Mouse (Mus musculus): ENCODE data around the gene Borcs5.

Borcs5 gene

DNA sequence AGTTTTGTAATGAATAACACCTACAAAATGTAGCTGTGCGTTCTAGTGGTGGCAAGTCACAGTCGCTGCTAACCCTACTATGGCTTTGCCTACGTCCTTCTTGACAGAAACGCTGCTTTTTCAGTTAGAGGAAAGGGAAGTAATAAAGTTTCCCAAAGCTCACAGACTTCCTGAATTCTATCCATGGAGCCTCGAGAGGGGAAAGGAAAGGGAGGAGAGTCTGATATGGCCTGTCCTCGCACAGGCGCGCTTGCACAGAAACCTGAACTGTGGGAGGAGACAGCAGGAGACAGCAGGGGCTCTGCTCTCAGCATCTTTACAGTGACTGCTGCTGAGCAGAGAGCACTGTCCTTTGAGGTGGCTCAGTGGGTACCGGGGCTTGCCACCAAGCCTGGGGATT, 8.9 kb upstream of the Borcs5 start:
- DNase-seq = no peak

DNA sequence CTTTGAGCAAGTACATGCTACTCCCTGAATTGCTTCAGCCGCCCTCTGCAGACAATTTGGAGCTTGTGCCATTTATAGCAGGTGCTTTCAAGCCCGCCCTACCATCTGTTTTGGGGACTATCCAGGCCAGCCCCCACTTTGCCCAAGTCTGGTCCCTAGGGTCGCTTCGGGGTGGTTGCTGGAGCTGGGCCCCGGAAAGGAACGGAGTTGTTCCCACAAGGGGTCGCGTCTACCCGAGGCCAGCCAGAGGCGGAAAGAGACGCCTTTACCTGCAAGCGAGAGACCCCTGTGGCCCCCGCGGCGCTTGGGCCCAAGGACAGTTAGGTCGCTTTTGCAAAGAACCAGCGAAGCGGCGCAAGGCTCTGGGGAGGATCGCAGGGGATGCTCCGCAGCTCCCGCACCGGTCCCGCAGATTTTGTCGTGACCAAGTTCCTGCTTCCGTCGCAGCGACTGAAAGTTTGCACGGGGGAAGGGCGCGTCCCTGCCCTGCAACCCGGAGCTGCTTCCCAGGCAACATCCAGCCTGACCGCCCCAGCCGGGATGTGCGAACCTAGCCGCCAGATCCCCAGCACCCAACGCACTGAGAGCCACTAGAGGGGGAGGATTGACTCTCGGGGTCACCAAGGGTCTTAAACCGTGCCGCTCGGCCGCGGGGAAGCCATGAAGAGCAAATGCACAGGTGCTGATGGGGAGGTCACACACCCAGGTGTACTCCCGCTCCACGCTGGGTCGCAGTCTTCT, 7.2 kb upstream of the Borcs5 start, which contains the start of gene Mansc1:
Gene Mansc1, minus strand, starts transcription at position 542 of the 741 bp plus-strand sequence.
- peak; percentile 60 for DNase-seq

DNA sequence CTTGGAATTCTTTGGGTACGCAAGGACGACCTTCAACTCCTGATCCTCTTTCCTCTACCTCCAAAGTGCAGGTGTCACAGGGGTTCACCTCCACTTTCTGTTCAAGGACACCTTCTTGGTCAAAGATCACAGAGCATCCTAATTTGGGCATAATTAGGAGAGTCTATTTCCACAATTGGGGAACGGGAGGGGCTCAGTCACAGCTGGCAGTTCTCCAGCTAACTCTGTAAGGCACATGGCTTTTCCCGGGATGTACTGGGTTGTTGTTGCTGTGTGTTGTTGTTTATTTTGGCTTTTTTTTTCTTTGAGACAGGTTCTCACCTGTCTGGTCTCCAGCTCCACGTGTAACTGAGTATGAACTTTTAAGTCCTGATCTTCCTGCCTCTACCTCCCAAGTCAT, 6.6 kb upstream of the Borcs5 start:
- no peak for DNase-seq

DNA sequence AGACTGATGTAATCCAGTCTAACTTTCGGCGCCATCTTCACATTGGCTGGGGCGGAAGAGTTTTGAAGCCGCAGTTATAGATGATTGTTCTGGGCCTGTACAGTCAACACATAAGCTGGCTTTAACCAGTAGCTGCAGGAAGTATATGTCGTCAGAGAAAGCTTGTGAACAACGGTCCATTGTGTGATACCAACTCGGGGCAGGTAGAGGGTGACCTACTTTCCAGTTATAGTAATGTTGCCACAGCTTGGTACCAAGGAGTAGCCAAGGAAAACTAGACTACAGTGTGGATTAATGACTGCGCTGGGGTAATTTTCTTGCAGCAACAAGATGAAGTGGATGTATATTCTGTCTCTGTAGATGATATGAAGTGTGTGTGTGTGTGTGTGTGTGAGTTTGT, 5.8 kb upstream of the Borcs5 start:
- DNase-seq = no peak

DNA sequence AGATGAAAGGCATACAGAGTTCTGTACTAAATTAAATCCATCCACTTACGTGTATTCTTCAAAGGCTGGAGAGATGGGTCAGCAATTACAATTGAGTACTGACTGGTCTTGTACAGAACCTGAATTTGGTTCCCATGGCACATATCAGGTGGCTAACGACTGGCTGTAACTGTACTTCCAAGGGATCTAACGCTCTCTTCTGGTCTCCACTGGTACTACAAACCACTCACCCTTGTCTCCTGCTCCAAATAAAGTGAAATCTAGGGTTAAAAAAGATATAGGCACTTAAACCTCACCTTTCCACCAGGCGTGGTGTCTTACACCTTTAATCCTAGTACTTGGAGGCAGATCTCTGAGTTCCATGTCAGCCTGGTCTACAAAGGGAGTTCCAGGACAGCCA, 2.8 kb upstream of the Borcs5 start:
- DNase-seq = no peak

DNA sequence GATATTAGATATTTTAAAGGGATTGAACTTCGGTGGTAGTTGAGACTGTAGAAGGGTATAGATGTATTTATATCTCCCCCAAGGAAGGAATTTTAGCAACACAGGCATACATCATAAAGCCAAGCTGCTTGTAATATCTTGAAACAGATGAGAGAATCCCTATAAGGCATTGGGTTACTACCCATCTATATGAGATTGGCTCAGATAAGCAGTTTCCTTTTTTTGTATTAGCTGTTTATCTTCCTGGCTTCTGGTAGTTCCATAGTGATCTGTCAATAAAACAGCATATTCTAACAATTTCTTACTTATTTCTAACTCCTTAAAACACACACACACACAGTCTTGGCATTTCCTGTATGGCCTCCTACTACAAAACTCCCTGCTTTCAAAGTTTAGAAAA, 590 bp downstream of the Borcs5 start:
- DNase-seq = no peak

DNA sequence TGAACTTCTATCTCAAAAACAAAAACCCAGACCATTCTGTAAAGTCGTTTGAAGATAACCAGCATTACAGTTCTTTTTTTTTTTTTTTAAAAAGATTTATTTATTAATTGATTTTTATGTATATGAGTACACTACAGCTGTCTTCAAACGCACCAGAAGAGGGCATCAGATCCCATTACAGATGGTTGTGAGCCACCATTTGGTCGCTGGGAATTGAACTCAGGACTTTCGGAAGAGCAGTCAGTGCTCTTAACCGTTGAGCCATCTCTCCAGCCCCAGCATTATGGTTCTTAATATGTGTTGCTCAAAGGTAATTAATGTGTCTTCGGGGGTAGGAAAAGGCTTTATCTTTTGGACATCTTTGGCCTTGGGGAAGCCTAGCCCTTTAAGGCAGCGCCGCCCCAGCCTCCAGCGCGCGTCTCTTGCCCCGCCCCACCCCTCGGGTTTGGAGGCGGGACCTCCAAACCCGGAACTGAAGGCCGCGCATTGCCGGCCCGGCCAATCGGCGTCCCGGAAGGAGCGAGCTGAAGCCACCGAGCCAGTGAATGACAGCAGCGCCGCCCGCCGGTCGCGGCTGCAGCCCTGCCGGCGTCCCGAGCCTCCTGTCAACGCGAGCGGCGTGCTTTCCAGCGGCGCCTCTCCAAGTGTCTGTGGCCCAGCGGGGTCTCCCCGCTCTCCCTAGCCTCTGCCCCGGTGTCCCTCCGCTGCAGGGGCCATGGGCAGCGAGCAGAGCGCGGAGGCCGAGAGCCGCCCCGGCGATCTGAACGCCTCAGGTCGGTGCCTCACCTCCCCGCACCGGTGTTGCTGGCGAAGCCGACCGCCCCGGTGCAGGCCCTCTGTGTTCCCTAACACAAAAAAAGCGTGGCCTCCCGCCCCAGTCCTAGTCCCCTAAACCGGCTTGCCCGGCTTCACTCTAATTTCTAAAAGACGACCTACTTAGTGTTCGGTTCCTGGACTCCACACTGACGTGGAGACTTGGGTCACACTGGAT, 1.5 kb downstream of the Borcs5 start:
- peak; percentile 94 for DNase-seq

DNA sequence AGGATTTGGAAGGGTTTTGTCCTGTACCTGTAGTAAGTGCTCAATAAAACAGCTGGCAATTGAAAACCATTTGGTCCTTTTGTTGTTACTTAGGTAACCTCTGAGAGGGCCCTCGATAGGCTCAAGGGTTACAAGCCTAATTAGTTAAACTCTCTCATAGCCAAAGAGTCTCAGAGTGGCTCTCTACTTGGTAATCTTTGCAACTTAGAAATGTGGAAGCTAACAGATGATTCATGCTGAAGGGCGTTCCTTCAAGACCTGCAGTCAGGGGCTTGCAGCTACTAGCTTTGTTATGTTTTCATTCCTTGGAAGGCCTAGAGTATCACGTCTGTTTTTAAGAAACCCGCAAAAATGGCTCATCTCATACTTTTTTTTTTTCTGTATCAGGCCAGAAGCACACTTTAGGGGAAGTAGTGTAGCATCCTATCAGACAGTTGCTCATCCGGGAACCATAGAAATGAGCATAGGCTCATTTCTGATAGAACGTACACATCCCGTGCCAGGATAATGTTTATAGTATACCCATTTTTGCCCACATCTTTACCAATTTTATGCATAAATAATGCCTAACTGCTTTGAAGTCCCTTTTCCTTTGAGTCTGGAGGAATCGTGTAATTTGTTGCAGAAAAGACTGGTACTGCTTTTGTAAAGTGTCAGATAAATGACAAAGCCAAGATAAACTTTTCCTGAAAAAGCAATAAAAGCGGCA, 2.6 kb downstream of the Borcs5 start:
- no peak for DNase-seq

DNA sequence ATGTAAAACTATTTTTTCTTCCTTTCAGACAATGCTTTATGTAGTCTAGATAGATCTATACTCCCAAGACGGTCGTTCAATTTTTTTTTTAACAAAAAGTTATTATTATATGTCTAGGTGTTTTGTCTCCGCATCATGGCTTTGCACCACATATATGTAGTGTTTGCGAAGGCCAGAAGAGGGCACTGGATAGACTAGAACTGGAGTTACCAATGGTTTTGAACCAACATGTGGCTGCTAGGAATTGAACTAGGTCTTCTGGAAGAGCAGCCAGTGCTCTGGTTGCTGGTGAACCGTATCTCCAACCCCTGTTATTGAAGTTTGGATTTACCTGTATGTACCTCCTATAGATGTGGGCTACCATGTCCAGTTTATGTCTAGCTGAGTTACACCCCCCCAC, 4.0 kb downstream of the Borcs5 start:
- no peak for DNase-seq

DNA sequence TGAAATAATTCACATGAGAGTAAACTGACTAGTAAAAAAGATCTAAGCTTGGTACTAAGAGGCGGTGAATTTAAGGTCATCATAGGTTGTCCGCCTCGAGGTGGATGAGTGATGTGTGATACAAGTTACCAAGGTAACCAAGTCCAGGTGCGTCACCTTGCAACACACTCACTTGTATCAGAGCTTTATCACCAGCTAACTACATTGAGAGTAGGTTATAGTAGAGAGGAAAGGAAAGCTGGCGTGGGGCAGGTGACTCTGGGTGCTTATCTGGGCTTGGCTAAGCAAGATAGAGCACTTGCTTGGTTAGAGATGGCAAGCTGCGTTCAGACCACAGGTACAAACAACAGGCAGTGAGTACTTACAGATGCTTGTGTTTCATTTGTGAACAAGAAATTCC, 7.5 kb downstream of the Borcs5 start:
- no peak for DNase-seq

DNA sequence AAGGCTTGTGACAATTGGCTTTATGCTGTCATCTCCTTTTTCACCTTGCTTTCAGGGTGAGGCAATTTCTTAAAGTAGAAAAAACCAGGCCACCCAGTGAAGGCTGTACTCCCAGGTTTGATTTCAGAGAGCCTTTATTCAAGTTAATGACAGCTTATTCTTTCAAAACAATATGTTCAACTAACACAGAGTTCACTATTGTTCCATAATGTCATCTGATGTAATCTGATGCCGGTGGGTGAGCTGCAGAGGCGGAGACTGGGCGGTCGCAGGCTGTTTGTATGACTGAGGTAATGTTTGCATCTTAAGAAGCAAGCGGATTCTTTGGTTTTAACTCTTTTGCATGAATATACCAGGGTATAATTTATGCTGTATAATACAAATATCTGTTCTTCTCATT, 8.3 kb downstream of the Borcs5 start:
- no peak for DNase-seq

DNA sequence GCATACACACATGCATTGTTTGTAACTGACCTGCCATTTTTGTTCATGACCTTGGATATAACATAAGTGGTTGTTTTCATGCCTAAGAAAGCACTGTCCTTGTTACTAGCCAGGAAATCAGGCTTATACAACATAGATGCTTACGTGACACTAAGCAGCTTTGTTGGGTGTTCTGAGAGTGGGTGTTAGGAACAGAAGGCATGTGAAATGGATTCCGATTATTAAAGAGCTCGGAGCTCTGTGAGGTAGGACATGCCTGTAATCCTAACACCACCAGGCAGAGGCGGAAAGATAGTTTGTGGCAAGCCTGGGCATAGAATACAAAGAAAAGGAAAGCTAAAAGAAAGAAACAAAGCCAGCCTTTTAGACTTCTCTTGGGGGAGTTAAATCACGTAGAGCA, 9.0 kb downstream of the Borcs5 start:
- DNase-seq = no peak

DNA sequence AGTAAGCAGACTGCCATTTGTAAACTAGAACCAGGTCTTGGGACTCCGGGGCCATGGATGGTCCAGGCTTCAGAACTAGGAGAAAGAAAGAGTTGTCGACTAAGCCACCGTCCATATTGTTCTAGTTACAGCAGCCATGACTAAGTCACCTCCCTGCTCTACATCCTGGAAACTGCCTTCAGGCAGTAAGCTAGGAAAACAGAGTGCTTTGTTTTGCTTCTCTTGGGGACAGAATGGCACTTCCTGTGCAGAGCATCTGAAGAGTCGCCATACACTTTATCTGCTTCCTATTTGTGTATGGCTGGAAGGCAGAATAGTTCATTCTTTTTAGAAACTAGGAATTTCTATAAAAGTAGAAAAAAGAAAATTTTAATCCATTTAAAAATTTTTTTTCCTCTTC, 17.2 kb downstream of the Borcs5 start:
- DNase-seq = no peak

DNA sequence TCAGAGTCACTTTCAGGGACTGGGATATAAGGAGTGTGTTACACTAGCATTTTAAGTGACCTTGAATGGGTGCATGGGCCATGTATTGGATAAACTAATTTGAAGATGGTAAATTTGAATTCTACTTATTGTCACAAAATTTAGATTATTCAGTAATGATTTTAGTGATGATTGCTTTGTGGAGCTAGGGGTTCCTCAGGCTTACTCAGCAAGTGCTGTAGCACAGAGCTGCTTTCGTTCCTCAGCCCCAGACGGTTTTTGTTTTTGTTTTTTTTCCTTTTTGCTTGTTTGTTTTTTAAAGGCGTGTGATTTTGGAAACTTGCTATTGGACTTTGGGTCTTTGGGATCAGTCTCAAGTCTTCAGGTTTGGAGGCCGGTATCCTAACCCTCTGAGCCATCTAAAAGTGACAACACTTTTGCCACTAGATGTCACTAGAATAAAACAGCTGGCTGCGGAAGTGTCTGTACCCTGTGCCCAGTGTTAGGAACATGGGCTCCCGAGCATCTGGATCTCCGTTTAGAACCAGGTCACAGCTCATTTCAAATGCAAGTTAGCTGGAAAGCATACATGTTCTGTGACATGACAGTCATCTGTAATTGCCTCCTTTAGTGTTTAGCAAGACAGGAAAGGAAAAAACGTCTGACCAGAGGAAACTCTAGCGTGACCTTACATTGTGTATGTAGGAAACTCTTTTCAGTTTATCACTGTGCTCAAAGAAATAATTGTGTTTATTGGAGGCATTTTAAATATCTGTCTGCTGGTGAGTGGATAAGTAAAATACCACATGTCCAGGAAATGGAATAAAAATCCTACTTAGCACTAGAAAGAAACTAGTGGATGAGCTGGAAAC, 20.0 kb downstream of the Borcs5 start:
- peak; percentile 67 for DNase-seq

DNA sequence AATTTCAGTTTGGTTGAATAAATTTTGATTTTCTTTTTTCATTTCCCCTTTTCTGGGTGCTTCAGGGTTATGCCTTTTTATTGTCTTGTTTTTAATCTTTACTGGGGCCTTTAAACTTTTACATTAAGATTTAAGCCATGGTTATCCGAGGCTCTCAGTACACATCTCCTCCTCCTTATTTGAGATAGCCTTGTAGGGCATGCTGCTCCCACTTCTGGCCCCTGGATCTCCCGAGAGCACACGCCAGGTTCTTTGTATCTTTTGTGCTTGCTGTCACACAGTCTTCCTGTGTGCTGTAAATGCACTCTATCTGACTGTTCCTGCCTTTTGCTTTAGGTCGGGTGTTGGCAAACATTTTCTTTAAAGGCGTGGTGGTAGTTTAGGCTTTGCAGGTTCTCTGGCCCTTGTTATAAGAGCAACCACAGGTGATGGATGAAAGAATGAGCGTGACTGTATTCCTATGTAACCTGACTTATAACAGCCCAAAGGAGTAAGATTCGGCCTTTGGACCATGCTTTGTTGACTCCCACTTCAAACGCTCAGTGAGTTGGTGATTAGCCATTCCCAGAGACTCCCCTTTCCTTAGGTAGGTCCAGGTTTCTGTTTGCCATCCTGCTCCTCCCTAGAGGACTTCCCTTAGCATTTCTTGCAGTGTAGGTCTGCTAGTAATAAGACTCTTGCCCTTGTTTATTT, 21.6 kb downstream of the Borcs5 start:
- no peak for DNase-seq

DNA sequence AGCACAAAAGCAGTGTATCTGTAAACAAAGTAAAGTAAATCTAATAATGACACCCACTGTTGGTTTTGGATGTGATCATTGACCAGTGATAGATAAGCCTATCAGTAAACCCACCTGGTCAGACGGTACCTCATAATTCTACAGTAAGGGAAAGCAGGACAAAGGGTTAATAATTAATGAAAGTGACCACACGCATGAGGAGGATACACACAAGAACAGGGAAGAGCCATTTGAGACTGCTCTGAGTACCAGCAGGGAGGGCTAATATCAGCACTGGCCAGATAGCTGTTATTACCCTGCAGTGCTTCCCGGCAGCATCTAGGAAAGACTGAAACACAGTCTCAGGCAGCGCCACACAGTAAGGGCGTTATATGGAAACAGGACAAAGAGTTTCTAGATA, 25.3 kb downstream of the Borcs5 start:
- no peak for DNase-seq

DNA sequence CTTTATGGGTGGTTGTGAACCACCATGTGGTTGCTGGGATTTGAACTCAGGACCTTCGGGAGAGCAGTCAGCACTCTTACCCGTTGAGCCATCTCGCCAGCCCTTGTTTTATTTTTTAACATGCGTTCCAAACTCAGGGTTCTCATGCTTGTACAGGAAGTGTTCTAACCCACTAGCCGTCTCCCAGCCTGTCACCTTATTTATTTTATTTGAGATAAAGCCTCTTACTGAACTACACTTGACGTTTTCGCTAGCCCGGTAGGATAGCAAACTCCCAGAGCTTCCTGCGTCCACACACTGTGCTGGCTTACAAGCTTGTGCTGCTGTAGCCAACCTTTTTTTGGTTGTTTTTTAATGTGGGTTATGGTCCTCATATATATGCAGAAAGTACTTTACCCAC, 26.5 kb downstream of the Borcs5 start:
- no peak for DNase-seq

DNA sequence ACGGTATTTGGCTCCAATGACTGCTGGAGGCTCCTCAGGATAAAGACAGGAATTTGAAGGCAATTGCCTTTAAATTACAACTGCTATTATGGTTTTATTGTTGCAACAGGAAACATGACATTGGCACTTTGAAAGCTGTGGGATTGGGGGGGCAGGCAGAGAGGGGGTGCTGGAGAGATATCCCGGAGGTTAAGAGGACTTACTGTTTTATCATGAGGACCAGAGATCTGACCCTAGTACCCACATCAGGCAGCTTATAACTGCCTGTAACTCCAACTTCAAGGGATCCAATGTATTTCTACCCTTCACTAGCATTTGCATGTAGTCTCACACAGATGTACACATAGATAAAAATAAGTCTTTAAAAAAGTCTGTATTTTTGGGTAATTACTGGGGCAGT, 29.2 kb downstream of the Borcs5 start:
- DNase-seq = no peak

DNA sequence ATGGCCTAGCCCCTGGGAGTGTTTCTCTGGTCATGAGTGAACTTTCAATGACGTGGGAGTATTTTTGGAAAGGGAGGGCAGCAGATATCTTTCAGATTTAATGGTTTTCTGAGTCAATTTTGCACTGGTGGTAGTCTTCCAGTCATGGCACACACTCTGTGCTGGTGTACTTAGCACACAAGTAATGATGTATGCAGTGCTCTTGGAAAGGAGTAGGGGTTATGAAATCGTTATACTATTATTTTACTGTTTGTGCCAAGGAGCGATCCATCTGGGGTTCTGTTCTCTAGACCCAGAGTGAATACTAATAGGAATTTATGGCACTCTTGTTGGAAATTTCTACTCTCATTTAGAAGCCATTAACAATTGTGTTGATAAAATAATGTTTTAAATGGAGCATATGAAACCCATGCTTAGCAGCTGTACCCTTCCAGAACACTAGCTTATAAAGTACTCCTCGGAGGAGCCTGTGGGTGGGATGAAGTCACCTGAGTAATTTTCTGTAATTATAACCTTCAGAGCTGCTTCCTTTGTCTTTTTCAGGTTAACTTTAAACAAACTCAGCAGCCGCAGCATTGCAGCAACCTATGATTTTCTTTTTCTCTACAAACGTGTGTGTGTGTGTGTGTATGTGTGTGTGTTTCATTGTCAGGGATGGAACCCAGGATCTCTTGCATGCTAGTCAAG, 30.0 kb downstream of the Borcs5 start:
- no peak for DNase-seq

DNA sequence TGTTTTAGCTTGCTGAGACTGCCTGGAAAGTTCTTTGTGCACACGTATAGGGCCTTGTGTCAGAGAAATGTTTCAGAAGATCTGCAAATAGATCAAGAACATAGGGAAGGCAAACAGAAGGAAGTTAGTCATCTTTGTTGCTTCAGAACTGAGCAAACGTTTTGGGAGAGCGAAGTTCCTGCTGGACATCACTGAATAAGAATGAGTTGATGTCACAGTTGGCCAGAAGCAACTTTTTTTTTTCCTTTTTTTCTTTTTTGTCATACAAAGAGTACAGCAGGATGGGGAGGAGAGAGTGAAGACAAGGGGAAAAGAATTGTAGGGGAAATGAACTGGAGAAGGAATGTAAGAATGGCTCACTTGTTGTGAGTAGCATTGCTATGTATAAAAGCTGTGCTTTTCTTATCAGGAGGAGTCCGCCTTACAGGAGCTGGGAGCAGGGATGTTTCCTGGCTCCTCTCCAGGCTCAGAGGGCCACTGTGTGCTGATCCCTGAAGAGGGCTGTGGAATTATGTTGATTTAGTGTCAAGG, 31.6 kb downstream of the Borcs5 start:
- peak; percentile 60 for DNase-seq

DNA sequence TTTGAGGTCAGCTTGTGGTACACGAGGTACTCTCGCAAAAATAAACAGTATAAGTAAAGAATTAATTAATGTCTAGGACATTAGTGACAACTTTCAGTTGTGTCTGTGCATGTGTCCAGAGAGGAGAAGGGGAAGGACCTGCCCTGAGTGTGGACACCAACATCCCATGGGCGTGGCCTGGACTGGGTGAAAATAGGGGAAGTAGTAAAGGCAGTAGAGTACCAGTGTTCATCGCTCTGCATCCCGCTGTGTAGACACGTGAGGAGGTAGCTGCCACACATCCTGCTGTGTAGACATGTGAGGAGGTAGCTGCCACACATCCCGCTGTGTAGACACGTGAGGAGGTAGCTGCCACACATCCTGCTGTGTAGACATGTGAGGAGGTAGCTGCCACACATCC, 34.4 kb downstream of the Borcs5 start:
- peak; percentile 22 for DNase-seq

All from lung, postnatal 14 days (tissue).